In the genomic region with DNA sequence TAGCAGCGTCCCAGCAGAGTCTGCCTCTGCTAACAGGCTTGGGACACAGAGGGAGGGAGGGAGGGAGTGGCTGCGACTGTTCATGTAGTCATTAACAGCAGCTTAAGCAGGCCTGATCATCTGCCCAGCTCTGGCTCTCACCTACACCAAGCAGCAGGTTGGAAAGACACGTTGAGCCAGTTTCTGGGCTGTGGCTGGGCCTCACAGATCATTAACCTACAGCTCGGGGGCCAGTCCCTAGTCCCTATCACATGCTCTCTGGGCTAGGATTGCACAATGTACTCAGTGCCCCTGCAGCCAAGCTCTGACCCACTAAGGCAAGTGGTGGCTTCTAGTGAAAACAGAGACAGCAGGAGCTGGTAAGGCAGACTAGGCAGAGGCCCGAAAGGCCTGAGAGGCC, we compare ENCODE assay signal across 10 mouse cellular contexts. TPM values are rescaled to one million over a fixed set of nuclear protein-coding genes. Genes with fewer than 3 reads are reported as not detected.
DNase-seq lines count a peak whose midpoint lies in the region; ATAC-seq and TF ChIP-seq lines count a peak whose summit lies in the region.
"Had no signal": no experiment of that assay in that cellular context is flagged by ENCODE, and none has a peak within 500 bp of the region (broad histone marks: within the 10 kb centered on the region; RNA-seq: fewer than 3 reads in every experiment).

No protein-coding gene starts in this region.

- no peaks in the 10 kb centered on the region for H3K9me3 ChIP-seq in embryonic facial prominence, embryonic 10.5 days
- H3K9me3 ChIP-seq in kidney, embryonic 16.5 days (ENCODE audit: low read length), result no peaks in the 10 kb centered on the region
- H3K9me3 ChIP-seq in lung, embryonic 16.5 days (ENCODE audit: control insufficient read depth, low read length), result no peaks in the 10 kb centered on the region
- H3K9me3 ChIP-seq in hindbrain, embryonic 11.5 days (ENCODE audit: control insufficient read depth, low read length), result no peaks in the 10 kb centered on the region

- no peaks in the 10 kb centered on the region for H3K36me3 ChIP-seq in embryonic facial prominence, embryonic 10.5 days (replicated peaks)
- no peaks in the 10 kb centered on the region for H3K36me3 ChIP-seq in kidney, embryonic 16.5 days (ENCODE audit: insufficient read depth, low read length)
- no peaks in the 10 kb centered on the region for H3K36me3 ChIP-seq in lung, embryonic 16.5 days (ENCODE audit: control insufficient read depth, insufficient read depth, low read length)
- no peaks in the 10 kb centered on the region for H3K36me3 ChIP-seq in thymus, adult 2 months (ENCODE audit: control insufficient read depth, insufficient read depth, low read length)
- no peaks in the 10 kb centered on the region for H3K36me3 ChIP-seq in hindbrain, embryonic 11.5 days (ENCODE audit: control insufficient read depth, insufficient read depth, low read length)

- TF ChIP-seq CTCF in gastrocnemius, adult 2 months (IDR thresholded peaks at IDR 0.05), result no peak
- no peak for TF ChIP-seq CTCF in thymus, adult 2 months (IDR thresholded peaks at IDR 0.05; ENCODE audit: borderline replicate concordance, control insufficient read depth, extremely low read depth, insufficient read depth, low read length, poor library complexity)

- H3K27me3 ChIP-seq in embryonic facial prominence, embryonic 10.5 days (replicated peaks; ENCODE audit: low read depth, poor library complexity, severe bottlenecking), result no peaks in the 10 kb centered on the region
- H3K27me3 ChIP-seq in kidney, embryonic 16.5 days (ENCODE audit: insufficient read depth, low read length), result no peaks in the 10 kb centered on the region
- H3K27me3 ChIP-seq in lung, embryonic 16.5 days (ENCODE audit: control insufficient read depth, insufficient read depth, low read depth, low read length), result no peaks in the 10 kb centered on the region
- H3K27me3 ChIP-seq in thymus, adult 2 months (ENCODE audit: control insufficient read depth, insufficient read depth, low read length), result no peaks in the 10 kb centered on the region
- no peaks in the 10 kb centered on the region for H3K27me3 ChIP-seq in hindbrain, embryonic 11.5 days (ENCODE audit: control insufficient read depth, insufficient read depth, low read length)

- intact Hi-C loops in gastrocnemius, adult 2 months (cut with DNase I), result no loop called here
- intact Hi-C loops in gastrocnemius, postnatal 14 days (cut with DNase I; ENCODE audit: low total_unique reads), result no loop called here

- ATAC-seq in kidney, embryonic 16.5 days (ENCODE audit: low FRiP score, low TSS enrichment), result peak; percentile 93
- ATAC-seq in lung, embryonic 16.5 days (ENCODE audit: low read depth), result peak; percentile 81
- ATAC-seq in erythroid progenitor cell, adult 5-6 weeks (replicated peaks; ENCODE audit: low FRiP score, poor library complexity, severe bottlenecking), result no peak
- no peak for ATAC-seq in hindbrain, embryonic 11.5 days (ENCODE audit: low FRiP score)

- no peak overlapping the region for H3K9ac ChIP-seq in kidney, embryonic 16.5 days (replicated peaks; ENCODE audit: low read length)
- H3K9ac ChIP-seq in lung, embryonic 16.5 days (ENCODE audit: low read length), result 0 out of 2 replicates have a peak overlapping the region, but pooled peaks have one; percentile 13
- no peak overlapping the region for H3K9ac ChIP-seq in hindbrain, embryonic 11.5 days (ENCODE audit: low read depth, low read length)

- peak overlapping the region; percentile 64 for H3K27ac ChIP-seq in gastrocnemius, adult 2 months
- H3K27ac ChIP-seq in embryonic facial prominence, embryonic 10.5 days (replicated peaks), result no peak overlapping the region
- H3K27ac ChIP-seq in kidney, embryonic 16.5 days (ENCODE audit: low read length), result peak overlapping the region; percentile 90
- peak overlapping the region; percentile 26 for H3K27ac ChIP-seq in lung, embryonic 16.5 days (ENCODE audit: low read length)
- H3K27ac ChIP-seq in thymus, adult 2 months (ENCODE audit: control insufficient read depth, insufficient read depth, low read length), result no peak overlapping the region
- H3K27ac ChIP-seq in hindbrain, embryonic 11.5 days (ENCODE audit: low read depth, low read length), result no peak overlapping the region

- 56% methylated on average over 5 of the region's 5 CpGs for WGBS in embryonic facial prominence, embryonic 10.5 days
- WGBS in kidney, embryonic 16.5 days, result 29% methylated on average over 5 of the region's 5 CpGs
- 33% methylated on average over 5 of the region's 5 CpGs for WGBS in lung, embryonic 16.5 days
- 85% methylated on average over 5 of the region's 5 CpGs for WGBS in thymus, adult 2 months
- 62% methylated on average over 5 of the region's 5 CpGs for WGBS in hindbrain, embryonic 11.5 days

- no peak overlapping the region for H3K4me3 ChIP-seq in gastrocnemius, adult 2 months
- no peak overlapping the region for H3K4me3 ChIP-seq in embryonic facial prominence, embryonic 10.5 days
- no peak overlapping the region for H3K4me3 ChIP-seq in kidney, embryonic 16.5 days (ENCODE audit: low read length)
- no peak overlapping the region for H3K4me3 ChIP-seq in lung, embryonic 16.5 days (ENCODE audit: low read length)
- no peak overlapping the region for H3K4me3 ChIP-seq in thymus, adult 2 months (ENCODE audit: control insufficient read depth, insufficient read depth, low read length)
- H3K4me3 ChIP-seq in hindbrain, embryonic 11.5 days (ENCODE audit: low read depth, low read length), result no peak overlapping the region

- peak; percentile 81 for DNase-seq in gastrocnemius, adult 2 months
- DNase-seq in gastrocnemius, postnatal 14 days, result no peak
- DNase-seq in embryonic facial prominence, embryonic 10.5 days (ENCODE audit: low spot score), result peak; percentile 27
- no peak for DNase-seq in thymus, adult 2 months
- no peak for DNase-seq in hindbrain, embryonic 11.5 days (ENCODE audit: low spot score)
- DNase-seq: heart, postnatal 36 days; right cerebral cortex, postnatal 4 days had no signal

- no peak overlapping the region for H3K4me2 ChIP-seq in kidney, embryonic 16.5 days (replicated peaks; ENCODE audit: low read depth, low read length)
- no peak overlapping the region for H3K4me2 ChIP-seq in lung, embryonic 16.5 days (ENCODE audit: low read depth, low read length)
- H3K4me2 ChIP-seq in hindbrain, embryonic 11.5 days (replicated peaks; ENCODE audit: low read depth, low read length), result no peak overlapping the region

- no peak for TF ChIP-seq POLR2A in thymus, adult 2 months (IDR thresholded peaks at IDR 0.05; ENCODE audit: control insufficient read depth, extremely low read depth, insufficient read depth, low read length, poor library complexity)

- peaks cover 24% of the 10 kb centered on the region for H3K4me1 ChIP-seq in embryonic facial prominence, embryonic 10.5 days
- peaks cover 13% of the 10 kb centered on the region; the same call in 1 of the 2 replicates for H3K4me1 ChIP-seq in kidney, embryonic 16.5 days (ENCODE audit: insufficient read depth, low read length)
- H3K4me1 ChIP-seq in lung, embryonic 16.5 days (replicated peaks; ENCODE audit: control insufficient read depth, insufficient read depth, low read length), result peaks cover 6% of the 10 kb centered on the region; the same call in 1 of the 2 replicates
- no peaks in the 10 kb centered on the region for H3K4me1 ChIP-seq in thymus, adult 2 months (replicated peaks; ENCODE audit: control insufficient read depth, insufficient read depth, low read length)
- no peaks in the 10 kb centered on the region for H3K4me1 ChIP-seq in hindbrain, embryonic 11.5 days (replicated peaks; ENCODE audit: control insufficient read depth, insufficient read depth, low read length)

RNA-seq across cellular contexts. Expression of a gene that starts 14.6 kb away (rescaled TPM):
- 10 to 100 TPM; 32.9 to 69.4 TPM for total RNA-seq in gastrocnemius, adult 2 months (2021)
- total RNA-seq in gastrocnemius, postnatal 14 days (2021), result 10 to 100 TPM; 19.0 to 37.9 TPM
- 16.4 and 16.6 TPM in 2 replicates for polyA plus RNA-seq in embryonic facial prominence, embryonic 10.5 days (2016; fragmentation: Nextera tagmentation; extraction: Ambion mirVana)
- polyA plus RNA-seq in kidney, embryonic 16.5 days (2015; fragmentation: Nextera tagmentation; extraction: Ambion mirVana), result 41.6 and 43.4 TPM in 2 replicates
- 38.3 and 41.9 TPM in 2 replicates for polyA plus RNA-seq in lung, embryonic 16.5 days (2015; fragmentation: Nextera tagmentation; extraction: Ambion mirVana)
- polyA plus RNA-seq in thymus, adult 2 months (2012; rRNA removed), result 122 and 130 TPM in 2 replicates
- total RNA-seq in erythroid progenitor cell, adult 5-6 weeks (2015; ENCODE audit: low replicate concordance), result 0.42 and 7.6 TPM in 2 replicates
- 0.90 and 2.8 TPM in 2 replicates for total RNA-seq in erythroid progenitor cell, adult 5-6 weeks (2017; ENCODE audit: low replicate concordance)
- 9.4 and 11.2 TPM in 2 replicates for polyA plus RNA-seq in hindbrain, embryonic 11.5 days (2014; fragmentation: Nextera tagmentation; extraction: Ambion mirVana)

RNA-seq across cellular contexts. Expression of a gene that starts 27.0 kb away (rescaled TPM):
- 1 to 10 TPM; 8.6 to 9.2 TPM for total RNA-seq in gastrocnemius, adult 2 months (2021)
- total RNA-seq in gastrocnemius, postnatal 14 days (2021), result 10 to 100 TPM; 12.9 to 14.6 TPM
- 11.0 and 12.1 TPM in 2 replicates for polyA plus RNA-seq in embryonic facial prominence, embryonic 10.5 days (2016; fragmentation: Nextera tagmentation; extraction: Ambion mirVana)
- 16.6 and 18.7 TPM in 2 replicates for polyA plus RNA-seq in kidney, embryonic 16.5 days (2015; fragmentation: Nextera tagmentation; extraction: Ambion mirVana)
- 22.4 and 24.1 TPM in 2 replicates for polyA plus RNA-seq in lung, embryonic 16.5 days (2015; fragmentation: Nextera tagmentation; extraction: Ambion mirVana)
- 74.6 and 144 TPM in 2 replicates for polyA plus RNA-seq in thymus, adult 2 months (2012; rRNA removed)
- total RNA-seq in erythroid progenitor cell, adult 5-6 weeks (2015; ENCODE audit: low replicate concordance), result 10.5 and 32.4 TPM in 2 replicates
- 9.6 and 15.6 TPM in 2 replicates for total RNA-seq in erythroid progenitor cell, adult 5-6 weeks (2017; ENCODE audit: low replicate concordance)
- polyA plus RNA-seq in hindbrain, embryonic 11.5 days (2014; fragmentation: Nextera tagmentation; extraction: Ambion mirVana), result 11.7 and 13.1 TPM in 2 replicates

Comparison
In these comparisons a context has a peak if more than half of its experiments do, and no peak if none do; other contexts are left out.
1. DNase-seq: peak in gastrocnemius, adult 2 months (single experiment) and embryonic facial prominence, embryonic 10.5 days (single experiment); none in gastrocnemius, postnatal 14 days (single experiment), thymus, adult 2 months (single experiment) and hindbrain, embryonic 11.5 days (single experiment).
2. H3K27ac ChIP-seq: peak in gastrocnemius, adult 2 months (single experiment), kidney, embryonic 16.5 days (single experiment) and lung, embryonic 16.5 days (single experiment); none in embryonic facial prominence, embryonic 10.5 days (single experiment), thymus, adult 2 months (single experiment) and hindbrain, embryonic 11.5 days (single experiment).
3. ATAC-seq: peak in kidney, embryonic 16.5 days (single experiment) and lung, embryonic 16.5 days (single experiment); none in erythroid progenitor cell, adult 5-6 weeks (single experiment) and hindbrain, embryonic 11.5 days (single experiment).